Mouse (Mus musculus): ENCODE data around the gene Lcn12. TPM values are rescaled to one million over a fixed set of nuclear protein-coding genes. Genes with fewer than 3 reads are reported as not detected.

Gene Lcn12
- polyA plus RNA-seq, 1 experiment = not detected

GRCm38 (mm10) chr2:25465816-25466635 is 27.7 kb downstream of the Lcn12 start:
- H3K4me3 ChIP-seq (ENCODE audit: insufficient read depth, low read length) = no peak overlapping the region
- peaks cover 3% of the 10 kb centered on the region for H3K4me1 ChIP-seq (ENCODE audit: control insufficient read depth, insufficient read depth, low read length)
- TF ChIP-seq CTCF (IDR thresholded peaks at IDR 0.05; ENCODE audit: extremely low read depth, insufficient read depth, low read length) (no peak), POLR2A (IDR thresholded peaks at IDR 0.05; ENCODE audit: extremely low read depth, insufficient read depth, low read length) (no peak)
- no peak overlapping the region for H3K27ac ChIP-seq (ENCODE audit: insufficient read depth, low read length)

- peaks cover 3% of the 10 kb centered on the region for H3K4me1 ChIP-seq (ENCODE audit: control insufficient read depth, insufficient read depth, low read length)
- no peak overlapping the region for H3K4me3 ChIP-seq (ENCODE audit: insufficient read depth, low read length)
- no peak for TF ChIP-seq CTCF (IDR thresholded peaks at IDR 0.05; ENCODE audit: extremely low read depth, insufficient read depth, low read length)
- TF ChIP-seq POLR2A (IDR thresholded peaks at IDR 0.05; ENCODE audit: extremely low read depth, insufficient read depth, low read length) = no peak
- no peak overlapping the region for H3K27ac ChIP-seq (ENCODE audit: insufficient read depth, low read length)
Observed at GRCm38 (mm10) chr2:25465256-25465655, 28.5 kb downstream of the Lcn12 start.

- Histone ChIP-seq H3K4me1 (ENCODE audit: control insufficient read depth, insufficient read depth, low read length) (peaks cover 5% of the 10 kb centered on the region), H3K27ac (ENCODE audit: insufficient read depth, low read length) (no peak overlapping the region), H3K4me3 (ENCODE audit: insufficient read depth, low read length) (no peak overlapping the region)
- TF ChIP-seq CTCF (IDR thresholded peaks at IDR 0.05; ENCODE audit: extremely low read depth, insufficient read depth, low read length) = no peak
Observed at GRCm38 (mm10) chr2:25463630-25464029, 30.1 kb downstream of the Lcn12 start.

- Histone ChIP-seq H3K4me1 (ENCODE audit: control insufficient read depth, insufficient read depth, low read length) (peaks cover 5% of the 10 kb centered on the region), H3K4me3 (ENCODE audit: insufficient read depth, low read length) (peak overlapping the region; percentile 82), H3K27ac (ENCODE audit: insufficient read depth, low read length) (peak overlapping the region; percentile 77)
- no peak for TF ChIP-seq POLR2A (IDR thresholded peaks at IDR 0.05; ENCODE audit: extremely low read depth, insufficient read depth, low read length)
Observed at GRCm38 (mm10) chr2:25461407-25461806, 32.3 kb downstream of the Lcn12 start.

- H3K27ac ChIP-seq (ENCODE audit: insufficient read depth, low read length) = peak within 1 kb of the TSS; percentile 80
- H3K4me3 ChIP-seq (ENCODE audit: insufficient read depth, low read length) = peak within 1 kb of the TSS; percentile 82
- TF ChIP-seq CTCF (IDR thresholded peaks at IDR 0.05; ENCODE audit: extremely low read depth, insufficient read depth, low read length) (no peak), POLR2A (IDR thresholded peaks at IDR 0.05; ENCODE audit: extremely low read depth, insufficient read depth, low read length) (peak; percentile 84; the same call in 1 of the 2 replicates)
- H3K4me1 ChIP-seq (ENCODE audit: control insufficient read depth, insufficient read depth, low read length) = peaks cover 5% of the 10 kb centered on the region
Observed at GRCm38 (mm10) chr2:25460551-25461309, 33.0 kb downstream of the Lcn12 start, which contains the start of gene Paxx. Gene Paxx, minus strand, starts transcription at chr2:25461094.

GRCm38 (mm10) chr2:25460135-25460534 is 33.6 kb downstream of the Lcn12 start:
- peak overlapping the region; percentile 80 for H3K27ac ChIP-seq (ENCODE audit: insufficient read depth, low read length)
- peak overlapping the region; percentile 82 for H3K4me3 ChIP-seq (ENCODE audit: insufficient read depth, low read length)
- TF ChIP-seq POLR2A (IDR thresholded peaks at IDR 0.05; ENCODE audit: extremely low read depth, insufficient read depth, low read length) (no peak), CTCF (IDR thresholded peaks at IDR 0.05; ENCODE audit: extremely low read depth, insufficient read depth, low read length) (no peak)
- peaks cover 5% of the 10 kb centered on the region for H3K4me1 ChIP-seq (ENCODE audit: control insufficient read depth, insufficient read depth, low read length)

- Histone ChIP-seq H3K4me1 (ENCODE audit: control insufficient read depth, insufficient read depth, low read length) (peaks cover 5% of the 10 kb centered on the region), H3K4me3 (ENCODE audit: insufficient read depth, low read length) (no peak overlapping the region)
Observed at GRCm38 (mm10) chr2:25458911-25459310, 34.8 kb downstream of the Lcn12 start.

GRCm38 (mm10) chr2:25457022-25457896 is 36.5 kb downstream of the Lcn12 start:
- peaks cover 5% of the 10 kb centered on the region for H3K4me1 ChIP-seq (ENCODE audit: control insufficient read depth, insufficient read depth, low read length)
- no peak; the same call in 1 of the 2 replicates for TF ChIP-seq POLR2A (IDR thresholded peaks at IDR 0.05; ENCODE audit: extremely low read depth, insufficient read depth, low read length)
- TF ChIP-seq CTCF (IDR thresholded peaks at IDR 0.05; ENCODE audit: extremely low read depth, insufficient read depth, low read length) = no peak
- no peak overlapping the region for H3K4me3 ChIP-seq (ENCODE audit: insufficient read depth, low read length)
- no peak overlapping the region for H3K27ac ChIP-seq (ENCODE audit: insufficient read depth, low read length)

More at GRCm38 (mm10) chr2:25458911-25459310, 34.8 kb downstream of the Lcn12 start:
- TF ChIP-seq CTCF (IDR thresholded peaks at IDR 0.05; ENCODE audit: extremely low read depth, insufficient read depth, low read length) (no peak), POLR2A (IDR thresholded peaks at IDR 0.05; ENCODE audit: extremely low read depth, insufficient read depth, low read length) (no peak)
- H3K27ac ChIP-seq (ENCODE audit: insufficient read depth, low read length) = no peak overlapping the region

Data from cortical plate, adult 2 months (tissue).